Mouse (Mus musculus): ENCODE results near the gene Ambra1.

Ambra1 gene

GRCm38 (mm10) chr2:91936154-91936553 lies 206.2 kb downstream of the Ambra1 start:
- DNase-seq (ENCODE audit: low spot score): no peak

GRCm38 (mm10) chr2:91939303-91939935 lies 209.5 kb downstream of the Ambra1 start:
- DNase-seq (ENCODE audit: low spot score): no peak

GRCm38 (mm10) chr2:91942356-91942755 lies 212.4 kb downstream of the Ambra1 start:
- no peak for DNase-seq (ENCODE audit: low spot score)

GRCm38 (mm10) chr2:91944170-91944950 lies 214.4 kb downstream of the Ambra1 start:
- peak; percentile 78 for DNase-seq (ENCODE audit: low spot score)

- DNase-seq (ENCODE audit: low spot score): no peak
Observed at GRCm38 (mm10) chr2:91945483-91945882, 215.5 kb downstream of the Ambra1 start, which contains the start of gene Gm9821. Gene Gm9821, plus strand, starts transcription at chr2:91945703.

GRCm38 (mm10) chr2:91946836-91947235 lies 216.9 kb downstream of the Ambra1 start:
- no peak for DNase-seq (ENCODE audit: low spot score)

- peak; percentile 56 for DNase-seq (ENCODE audit: low spot score)
Observed at GRCm38 (mm10) chr2:91947397-91948150, 217.6 kb downstream of the Ambra1 start.

GRCm38 (mm10) chr2:91948151-91948509 lies 218.2 kb downstream of the Ambra1 start:
- DNase-seq (ENCODE audit: low spot score): peak; percentile 74

- no peak for DNase-seq (ENCODE audit: low spot score)
Observed at GRCm38 (mm10) chr2:91948792-91949241, 218.9 kb downstream of the Ambra1 start.

- no peak for DNase-seq (ENCODE audit: low spot score)
Observed at GRCm38 (mm10) chr2:91949411-91950274, 219.7 kb downstream of the Ambra1 start.

GRCm38 (mm10) chr2:91950275-91951085 lies 220.5 kb downstream of the Ambra1 start:
- peak; percentile 54 for DNase-seq (ENCODE audit: low spot score)

- DNase-seq (ENCODE audit: low spot score): peak; percentile 94
Observed at GRCm38 (mm10) chr2:91953825-91954224, 223.9 kb downstream of the Ambra1 start.

GRCm38 (mm10) chr2:91955121-91955591 lies 225.2 kb downstream of the Ambra1 start:
- peak; percentile 64 for DNase-seq (ENCODE audit: low spot score)

GRCm38 (mm10) chr2:91955875-91956274 lies 225.9 kb downstream of the Ambra1 start:
- no peak for DNase-seq (ENCODE audit: low spot score)

GRCm38 (mm10) chr2:91957096-91957495 lies 227.2 kb downstream of the Ambra1 start:
- DNase-seq (ENCODE audit: low spot score): no peak

GRCm38 (mm10) chr2:91958049-91958448 lies 228.1 kb downstream of the Ambra1 start:
- DNase-seq (ENCODE audit: low spot score): no peak

- peak; percentile 65 for DNase-seq (ENCODE audit: low spot score)
Observed at GRCm38 (mm10) chr2:91958701-91959457, 228.9 kb downstream of the Ambra1 start.

GRCm38 (mm10) chr2:91959544-91960410 lies 229.8 kb downstream of the Ambra1 start:
- no peak for DNase-seq (ENCODE audit: low spot score)

- no peak for DNase-seq (ENCODE audit: low spot score)
Observed at GRCm38 (mm10) chr2:91960459-91960858, 230.5 kb downstream of the Ambra1 start.
